Mouse (Mus musculus) hindbrain, postnatal 0 days (tissue): ENCODE data around the gene Nol4l. TPM values are rescaled to one million over a fixed set of nuclear protein-coding genes. Genes with fewer than 3 reads are reported as not detected.

Experiments used
- ATAC-seq: fragments of 200-750 bp; cut with Nextera tagmentation; 2 replicates; pipeline ENCODE4 v1.8.0; 2017; ENCODE audit warnings: mild to moderate bottlenecking, moderate TSS enrichment, moderate library complexity
- DNase-seq: peaks from one replicate; pipeline ENCODE4 v3.0.0-alpha.2; 2015; ENCODE audit warnings: low spot score
- H3K27ac ChIP-seq: fragments of 300-500 bp; sonication (generic); 2 replicates; pipeline ENCODE4 v1.5.1; 2014; ENCODE audit warnings: mild to moderate bottlenecking
- H3K27me3 ChIP-seq: fragments of 300-500 bp; sonication (generic); 2 replicates; pipeline ENCODE4 v1.6.1; 2014; ENCODE audit warnings: low read length, mixed read lengths; ENCODE audit not compliant: insufficient read depth
- H3K36me3 ChIP-seq: fragments of 300-500 bp; sonication (generic); 2 replicates; pipeline ENCODE4 v1.6.1; 2014; ENCODE audit warnings: low read length, mixed read lengths; ENCODE audit not compliant: insufficient read depth
- H3K4me1 ChIP-seq: fragments of 300-500 bp; sonication (generic); 2 replicates; pipeline ENCODE4 v1.6.1; 2014; ENCODE audit warnings: antibody characterized with exemption, low read length, mixed read lengths; ENCODE audit not compliant: insufficient read depth
- H3K4me2 ChIP-seq: fragments of 300-500 bp; sonication (generic); 2 replicates; pipeline ENCODE4 v1.6.1; 2014; ENCODE audit warnings: low read depth, mild to moderate bottlenecking, low read length, moderate library complexity, mixed read lengths
- H3K4me3 ChIP-seq: fragments of 300-500 bp; sonication (generic); 2 replicates; pipeline ENCODE4 v1.5.1; 2014; ENCODE audit warnings: low read length
- H3K9ac ChIP-seq: fragments of 300-500 bp; sonication (generic); replicated peaks from 2 replicates; pipeline ENCODE4 v1.6.1; 2014; ENCODE audit warnings: mild to moderate bottlenecking, low read length, moderate library complexity, mixed read lengths
- H3K9me3 ChIP-seq: fragments of 300-500 bp; sonication (generic); 2 replicates; pipeline ENCODE4 v1.6.1; 2016; ENCODE audit warnings: low read length, mixed read lengths
- CTCF ChIP-seq: IDR thresholded peaks from 2 replicates; pipeline ENCODE4 v1.5.1; 2016; ENCODE audit warnings: antibody characterized with exemption, control low read depth, low read depth
- WGBS: fragments of 180-500 bp; shearing (Covaris S2); extraction: QIAGEN DNeasy Blood & Tissue Kit; methylation state at CpG from one replicate; pipeline ENCODE4 v1.1.7; 2014; 5-methylcytosine and 5-hydroxymethylcytosine counted together
- polyA plus RNA-seq: library from polyadenylated mRNA; unstranded; fragments of >200 nt; fragmentation: Nextera tagmentation; extraction: Ambion mirVana; gene quantifications from 2 replicates; pipeline ENCODE4 v1.2.1, GENCODE M21; 2015
- total RNA-seq: library from RNA; depleted of rRNA; stranded (reverse); fragments of >200 nt; gene quantifications from 2 replicates; pipeline ENCODE4 v1.2.3, GENCODE M21; 2014; rRNA removed

Gene Nol4l
- total RNA-seq = 68.3 and 80.8 TPM in 2 replicates
- polyA plus RNA-seq = 23.7 and 24.2 TPM in 2 replicates

DNA sequence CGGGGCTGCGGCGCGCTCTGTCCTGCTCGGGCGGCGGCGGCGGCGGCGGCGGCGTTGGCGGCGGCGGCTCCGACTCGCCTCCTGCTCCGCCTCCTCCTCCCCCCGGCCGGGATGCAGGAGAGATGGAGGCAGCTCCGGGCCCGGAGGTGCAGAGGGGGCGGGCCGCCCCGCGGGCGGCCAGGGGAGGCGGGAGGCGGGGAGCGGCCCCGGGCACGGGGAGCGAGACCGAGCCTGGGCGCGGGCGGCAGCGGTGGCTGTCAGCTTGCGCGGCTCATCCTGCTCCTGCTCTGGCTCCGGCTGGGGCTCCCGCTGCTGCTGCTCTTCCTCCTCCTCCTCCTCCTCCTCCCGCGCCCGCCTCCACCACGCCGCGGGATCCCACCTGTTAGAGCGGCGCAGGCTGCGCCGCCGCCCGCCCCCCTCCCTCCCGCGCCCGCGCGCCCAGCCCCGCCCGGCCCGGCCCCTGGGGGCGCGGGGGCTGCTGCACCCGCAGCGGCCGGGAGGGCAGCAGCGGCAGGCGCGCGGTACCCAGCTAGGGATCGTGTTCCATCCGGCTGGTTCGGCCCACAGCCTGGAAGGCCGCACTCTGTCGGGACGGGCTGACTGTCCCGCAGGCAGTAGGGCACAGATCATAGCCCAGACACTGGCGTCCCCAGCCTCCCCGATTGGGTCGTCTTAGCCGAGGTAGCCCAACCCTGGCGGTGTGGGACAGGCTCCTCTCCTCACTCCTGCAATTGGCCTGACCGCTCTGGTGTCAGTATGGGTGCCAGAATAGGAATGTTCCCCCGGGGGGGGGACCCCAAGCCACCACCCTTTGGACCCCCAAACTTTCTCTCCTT, at the start of gene Nol4l:
TSS of gene Nol4l (minus strand) at position 41 of the 836 bp plus-strand sequence.
- ATAC-seq = peak; percentile 24
- H3K4me3 ChIP-seq = peak within 1 kb of the TSS; percentile 86

DNA sequence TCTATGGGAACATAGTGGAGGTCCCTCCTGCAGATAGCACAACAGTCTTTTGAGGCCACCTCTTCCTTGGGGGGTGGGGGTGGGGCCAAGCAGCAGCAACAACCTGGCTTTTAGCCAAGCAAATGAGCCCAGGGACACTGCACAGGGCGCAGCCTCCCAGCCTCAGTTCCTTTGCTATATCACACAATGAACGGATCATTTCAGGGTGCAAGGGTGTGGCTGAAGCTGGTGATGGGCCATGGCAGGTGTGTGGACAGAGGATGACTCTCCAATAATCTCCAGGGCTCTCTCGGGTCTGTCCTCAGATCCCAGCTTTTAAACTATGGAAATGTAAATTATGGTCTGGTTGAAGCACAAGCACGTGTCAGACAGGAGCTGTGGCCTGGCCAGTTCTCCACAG, 47.4 kb upstream of the Nol4l start:
- Histone ChIP-seq H3K9me3 (no peaks in the 10 kb centered on the region), H3K27ac (no peak overlapping the region), H3K4me2 (no peak overlapping the region), H3K4me3 (no peak overlapping the region), H3K4me1 (no peaks in the 10 kb centered on the region), H3K9ac (no peak overlapping the region), H3K36me3 (no peaks in the 10 kb centered on the region), H3K27me3 (no peaks in the 10 kb centered on the region)
- no peak for DNase-seq
- no peak for TF ChIP-seq CTCF
- WGBS = 35% methylated on average over 4 of the region's 4 CpGs
- ATAC-seq = no peak

More for the DNA sequence above, at the start of gene Nol4l:
- Histone ChIP-seq H3K36me3 (no peaks in the 10 kb centered on the region), H3K4me1 (peaks cover 8% of the 10 kb centered on the region; the same call in 1 of the 2 replicates), H3K9ac (peak within 1 kb of the TSS; percentile 92), H3K27me3 (no peaks in the 10 kb centered on the region), H3K27ac (peak within 1 kb of the TSS; percentile 88), H3K9me3 (no peaks in the 10 kb centered on the region), H3K4me2 (peak within 1 kb of the TSS; percentile 69)
- DNase-seq = peak; percentile 57
- under 1% methylated on average over 30 of the region's 86 CpGs for WGBS
- TF ChIP-seq CTCF = no peak

DNA sequence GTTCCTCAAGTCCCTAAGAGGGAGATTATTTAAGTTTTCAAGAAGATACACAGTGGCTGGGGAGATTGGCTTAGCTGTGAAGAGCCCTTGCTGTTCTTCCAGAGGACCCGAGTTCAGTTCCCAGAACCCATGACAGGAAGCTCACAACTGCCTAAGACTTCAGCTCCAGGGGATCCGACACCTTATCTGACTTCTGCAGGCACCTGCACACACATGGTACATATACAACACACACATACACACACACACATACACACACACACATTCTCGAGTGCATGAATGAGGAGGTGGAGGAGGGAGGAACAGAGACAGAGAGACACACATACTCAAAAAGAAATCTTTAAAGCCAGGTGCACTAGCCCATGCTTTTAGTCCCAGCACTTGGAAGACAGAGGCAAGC, 46.4 kb upstream of the Nol4l start:
- Histone ChIP-seq H3K9me3 (no peaks in the 10 kb centered on the region), H3K4me1 (no peaks in the 10 kb centered on the region), H3K9ac (no peak overlapping the region), H3K36me3 (no peaks in the 10 kb centered on the region), H3K4me2 (no peak overlapping the region), H3K4me3 (no peak overlapping the region), H3K27me3 (no peaks in the 10 kb centered on the region), H3K27ac (no peak overlapping the region)
- 78% methylated on average over 3 of the region's 3 CpGs for WGBS
- TF ChIP-seq CTCF = no peak
- DNase-seq (no peak), ATAC-seq (no peak)

DNA sequence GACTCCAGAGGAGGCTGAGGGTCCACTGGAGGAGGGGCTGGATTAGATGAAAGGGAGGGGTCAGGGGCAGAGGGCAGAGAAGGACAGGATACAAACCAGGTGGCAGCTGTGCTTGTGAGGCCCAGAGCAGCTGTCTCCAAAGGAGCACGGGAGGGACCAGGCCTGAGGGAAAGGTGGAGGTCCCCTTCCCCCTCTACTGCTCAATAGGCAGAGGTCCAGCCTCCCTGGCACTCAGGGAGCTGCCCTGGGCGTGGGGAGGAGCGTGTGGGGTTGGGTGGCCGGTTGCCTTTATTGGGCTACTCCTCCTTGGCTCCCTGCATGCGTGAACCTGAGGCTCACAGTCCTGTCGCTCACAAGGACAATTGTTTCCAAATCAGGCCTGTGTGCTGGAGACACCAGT, 45.8 kb upstream of the Nol4l start:
- DNase-seq (no peak), ATAC-seq (no peak)
- Histone ChIP-seq H3K27me3 (no peaks in the 10 kb centered on the region), H3K4me3 (no peak overlapping the region), H3K9me3 (no peaks in the 10 kb centered on the region), H3K9ac (no peak overlapping the region), H3K27ac (no peak overlapping the region), H3K4me2 (no peak overlapping the region), H3K36me3 (no peaks in the 10 kb centered on the region), H3K4me1 (no peaks in the 10 kb centered on the region)
- 44% methylated on average over 6 of the region's 6 CpGs for WGBS
- TF ChIP-seq CTCF = no peak

DNA sequence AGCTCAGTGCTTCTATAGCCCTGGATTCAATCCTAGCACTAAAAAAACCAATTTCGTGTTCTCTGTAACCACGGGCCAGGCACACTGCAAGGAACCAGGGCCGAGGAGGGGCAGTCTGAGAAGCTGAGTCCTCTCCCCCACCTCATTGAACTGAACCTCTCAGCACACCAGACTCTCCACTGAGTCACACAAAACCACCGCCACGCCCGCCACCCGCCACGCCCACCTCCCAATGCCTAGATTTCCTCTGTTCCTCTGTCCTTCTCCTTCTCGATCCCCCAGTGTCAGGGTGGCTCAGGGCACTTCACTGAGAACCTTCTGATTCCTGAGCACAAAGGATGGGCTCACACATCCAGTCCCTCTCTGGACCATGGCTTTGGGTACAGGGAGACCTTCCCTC, 43.3 kb upstream of the Nol4l start:
- Histone ChIP-seq H3K9ac (no peak overlapping the region), H3K4me1 (no peaks in the 10 kb centered on the region), H3K9me3 (no peaks in the 10 kb centered on the region), H3K4me3 (no peak overlapping the region), H3K27ac (no peak overlapping the region), H3K36me3 (no peaks in the 10 kb centered on the region), H3K4me2 (no peak overlapping the region), H3K27me3 (no peaks in the 10 kb centered on the region)
- no peak for DNase-seq
- 87% methylated on average over 9 of the region's 9 CpGs for WGBS
- ATAC-seq = no peak
- no peak for TF ChIP-seq CTCF

DNA sequence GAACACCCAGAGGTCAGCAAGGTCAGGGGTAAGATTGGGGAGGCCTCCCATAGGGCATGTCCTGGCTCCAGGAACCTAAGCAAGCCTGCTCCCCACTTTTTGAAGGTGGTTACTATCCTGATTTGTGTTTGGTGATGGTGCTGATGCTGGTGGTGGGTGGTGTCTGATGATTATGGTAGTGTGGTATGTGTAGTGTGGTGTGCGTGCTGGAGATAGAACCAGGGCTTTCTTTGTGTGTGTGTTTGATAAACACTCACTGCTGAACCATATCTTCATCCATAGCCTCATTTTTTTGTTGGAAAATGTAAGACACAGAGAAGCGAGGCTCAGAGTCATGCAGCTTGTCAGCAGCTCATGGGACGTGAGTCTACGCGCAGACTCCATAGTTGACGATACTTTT, 38.8 kb upstream of the Nol4l start:
- DNase-seq = no peak
- Histone ChIP-seq H3K4me3 (no peak overlapping the region), H3K9me3 (no peaks in the 10 kb centered on the region), H3K27me3 (no peaks in the 10 kb centered on the region), H3K27ac (no peak overlapping the region), H3K4me2 (no peak overlapping the region), H3K4me1 (no peaks in the 10 kb centered on the region), H3K9ac (no peak overlapping the region), H3K36me3 (no peaks in the 10 kb centered on the region)
- ATAC-seq = no peak
- WGBS = 96% methylated on average over 6 of the region's 6 CpGs
- no peak for TF ChIP-seq CTCF

DNA sequence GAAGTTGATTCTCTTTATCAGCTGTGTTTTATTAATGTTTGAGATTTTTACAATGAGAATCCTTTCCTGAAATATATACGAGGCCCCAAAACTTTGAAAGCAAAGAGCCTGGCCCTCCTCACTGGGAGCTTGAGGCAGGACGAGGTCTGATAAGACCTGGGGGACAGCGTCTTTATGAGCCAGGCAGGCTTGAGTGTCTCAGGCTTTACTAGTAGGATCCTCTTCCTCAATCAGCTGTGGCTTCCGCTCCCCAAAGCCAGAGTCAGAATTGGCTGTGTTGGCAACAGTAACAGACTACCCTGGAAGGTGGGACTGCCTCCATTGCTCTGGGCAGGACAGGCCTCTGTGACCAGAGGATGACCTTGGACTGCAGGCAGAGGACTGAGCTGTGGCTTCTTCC, 38.2 kb upstream of the Nol4l start:
- Histone ChIP-seq H3K4me2 (no peak overlapping the region), H3K9me3 (no peaks in the 10 kb centered on the region), H3K4me1 (no peaks in the 10 kb centered on the region), H3K36me3 (no peaks in the 10 kb centered on the region), H3K4me3 (no peak overlapping the region), H3K27ac (no peak overlapping the region), H3K27me3 (no peaks in the 10 kb centered on the region), H3K9ac (no peak overlapping the region)
- no peak for TF ChIP-seq CTCF
- ATAC-seq (no peak), DNase-seq (no peak)
- WGBS = 90% methylated on average over 4 of the region's 4 CpGs
